Mouse (Mus musculus) heart, adult 2 months (tissue): ENCODE measurements around the gene Dmrt3. TPM values are rescaled to one million over a fixed set of nuclear protein-coding genes. Genes with fewer than 3 reads are reported as not detected.

Source experiments
- DNase-seq, 2 experiments: peaks; one replicate each; pipeline ENCODE4 v3.0.0; 2021
- H3K27ac ChIP-seq: fragments of 200-600 bp; 2 replicates; pipeline ENCODE4 v1.8.1; 2022
- H3K27me3 ChIP-seq: fragments of 200-500 bp; 2 replicates; pipeline ENCODE4 v1.6.1; 2012; ENCODE audit warnings: mild to moderate bottlenecking, low read length, inconsistent platforms, mixed read lengths; ENCODE audit not compliant: control insufficient read depth, insufficient read depth
- H3K36me3 ChIP-seq: fragments of 200-500 bp; 2 replicates; pipeline ENCODE4 v1.6.1; 2012; ENCODE audit warnings: low read length, inconsistent platforms; ENCODE audit not compliant: control insufficient read depth, insufficient read depth
- H3K4me1 ChIP-seq: fragments of 200-500 bp; 2 replicates; pipeline ENCODE4 v1.6.1; 2011; ENCODE audit warnings: low read length; ENCODE audit not compliant: control insufficient read depth, insufficient read depth
- H3K4me3 ChIP-seq: fragments of 200-600 bp; 2 replicates; pipeline ENCODE4 v1.8.1; 2022
- H3K79me2 ChIP-seq: fragments of 200-500 bp; replicated peaks from 2 replicates; pipeline ENCODE4 v1.6.1; 2012; ENCODE audit warnings: mild to moderate bottlenecking, inconsistent platforms, low read length, moderate library complexity, mixed read lengths; ENCODE audit not compliant: control insufficient read depth, insufficient read depth
- H3K9ac ChIP-seq: fragments of 200-500 bp; 2 replicates; pipeline ENCODE4 v1.6.1; 2012; ENCODE audit warnings: low read depth, mild to moderate bottlenecking, control low read depth, inconsistent platforms, low read length, mixed read lengths
- CTCF ChIP-seq: fragments of 200-600 bp; IDR thresholded peaks from 2 replicates; pipeline ENCODE4 v1.8.1; 2022; ENCODE audit warnings: antibody characterized with exemption, mild to moderate bottlenecking, moderate library complexity
- EP300 ChIP-seq: fragments of 200-500 bp; IDR thresholded peaks from 2 replicates; pipeline ENCODE4 v1.6.1; 2011; ENCODE audit warnings: low read depth, low read length, control low read depth; ENCODE audit not compliant: insufficient read depth
- POLR2A ChIP-seq: fragments of 200-500 bp; IDR thresholded peaks from 2 replicates; pipeline ENCODE4 v1.6.1; 2011; ENCODE audit warnings: mild to moderate bottlenecking, low read depth, low read length, control low read depth; ENCODE audit not compliant: insufficient read depth
- WGBS: fragments of 180-500 bp; shearing (Covaris S2); methylation state at CpG from one replicate; pipeline ENCODE4 v1.1.7; 2018; 5-methylcytosine and 5-hydroxymethylcytosine counted together
- intact Hi-C: fragments of 180-260 bp; cut with DNase I; formaldehyde crosslinking; loops from one replicate; pipeline ENCODE4 v1.15.1; 2025
- polyA plus RNA-seq: library from polyadenylated mRNA; depleted of rRNA; stranded (reverse); fragments of >200 nt; gene quantifications from 2 replicates; pipeline ENCODE4 v1.2.3, GENCODE M21; 2012
- total RNA-seq, 2 experiments: library from RNA; stranded (reverse); gene quantifications; 2 replicates each; pipeline ENCODE4 v1.2.3; 2021

The Dmrt3 gene
- total and polyA plus RNA-seq, 3 experiments = 0.37 TPM; not detected in 2

- intact Hi-C loops = no loop called here
- 68% methylated on average over 5 of the region's 5 CpGs for WGBS
- TF ChIP-seq EP300 (no peak), POLR2A (no peak), CTCF (no peak)
- H3K27me3 ChIP-seq = 0 out of 2 replicates have a peak, but pooled peaks cover 2% of the 10 kb centered on the region
- H3K4me3 ChIP-seq = no peak overlapping the region
- no peaks in the 10 kb centered on the region for H3K4me1 ChIP-seq
- no peak overlapping the region for H3K9ac ChIP-seq
- H3K36me3 ChIP-seq = no peaks in the 10 kb centered on the region
- no peak for DNase-seq
- H3K79me2 ChIP-seq = no peaks in the 10 kb centered on the region
- no peak overlapping the region for H3K27ac ChIP-seq
Observed at GRCm38 (mm10) chr19:25652560-25652959, 42.5 kb downstream of the Dmrt3 start.

DNA sequence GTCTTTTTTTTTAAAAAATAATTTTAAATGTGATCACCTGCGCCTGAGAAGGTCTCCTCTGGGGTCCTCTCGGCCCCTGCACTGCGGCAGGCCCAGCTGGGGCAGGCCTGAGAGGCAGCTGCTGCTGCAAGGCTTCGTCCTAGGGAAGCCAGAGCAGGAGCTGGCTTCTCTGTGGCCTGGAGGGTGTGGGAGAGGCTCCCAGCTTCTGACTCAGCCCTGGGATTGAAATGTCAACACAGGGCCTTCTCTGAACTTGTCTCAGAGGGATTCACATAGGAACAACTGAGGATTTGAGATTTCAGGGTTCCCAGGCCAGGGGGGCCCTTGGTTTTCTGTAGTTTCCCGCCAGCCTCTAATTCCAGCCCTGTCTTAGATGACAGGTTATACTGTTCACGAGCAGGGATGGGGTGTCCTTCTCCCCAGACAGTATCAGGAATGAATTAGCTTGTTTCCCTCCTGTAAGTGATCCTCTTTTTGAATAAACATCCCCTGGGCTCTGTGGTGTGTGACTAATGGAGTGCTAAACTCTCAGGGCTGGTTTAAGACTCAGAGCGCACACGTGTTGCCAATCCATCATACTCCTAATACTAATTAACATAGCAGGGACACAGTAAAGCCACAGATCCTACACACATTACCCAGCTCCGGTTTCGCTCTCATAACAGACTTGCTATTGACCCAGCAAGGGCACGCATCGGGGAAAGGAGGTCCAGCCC, 44.1 kb downstream of the Dmrt3 start:
- no peak for TF ChIP-seq POLR2A
- no peak for TF ChIP-seq CTCF
- TF ChIP-seq EP300 = no peak
- Histone ChIP-seq H3K9ac (no peak overlapping the region), H3K4me1 (no peaks in the 10 kb centered on the region), H3K27me3 (0 out of 2 replicates have a peak, but pooled peaks cover 2% of the 10 kb centered on the region), H3K27ac (no peak overlapping the region), H3K36me3 (no peaks in the 10 kb centered on the region), H3K79me2 (no peaks in the 10 kb centered on the region), H3K4me3 (no peak overlapping the region)
- DNase-seq = no peak
- intact Hi-C loops = no loop called here
- WGBS = 71% methylated on average over 12 of the region's 12 CpGs

- 7% methylated on average over 31 of the region's 31 CpGs for WGBS
Observed at GRCm38 (mm10) chr19:25665486-25666339, 55.6 kb downstream of the Dmrt3 start.

GRCm38 (mm10) chr19:25667836-25668235, 57.7 kb downstream of the Dmrt3 start:
- TF ChIP-seq POLR2A (no peak), CTCF (no peak), EP300 (no peak)
- no peaks in the 10 kb centered on the region for H3K79me2 ChIP-seq
- no peaks in the 10 kb centered on the region; the same call in 1 of the 2 replicates for H3K4me1 ChIP-seq
- no peak overlapping the region for H3K9ac ChIP-seq
- intact Hi-C loops = no loop called here
- no peak overlapping the region for H3K27ac ChIP-seq
- no peaks in the 10 kb centered on the region for H3K36me3 ChIP-seq
- no peak for DNase-seq
- H3K27me3 ChIP-seq = peaks cover 23% of the 10 kb centered on the region
- no peak overlapping the region for H3K4me3 ChIP-seq
- WGBS = 18% methylated on average over 4 of the region's 4 CpGs

More at GRCm38 (mm10) chr19:25665486-25666339, 55.6 kb downstream of the Dmrt3 start:
- Histone ChIP-seq H3K79me2 (no peaks in the 10 kb centered on the region), H3K4me3 (no peak overlapping the region), H3K27ac (no peak overlapping the region), H3K36me3 (no peaks in the 10 kb centered on the region), H3K27me3 (peaks cover 15% of the 10 kb centered on the region), H3K4me1 (no peaks in the 10 kb centered on the region), H3K9ac (no peak overlapping the region)
- no peak for TF ChIP-seq EP300
- 0 out of 2 replicates have a peak, but pooled peaks have one; percentile 8 for TF ChIP-seq CTCF
- no peak for TF ChIP-seq POLR2A
- intact Hi-C loops = no loop called here
- DNase-seq = no peak

- TF ChIP-seq CTCF (no peak), POLR2A (no peak), EP300 (no peak)
- 9% methylated on average over 3 of the region's 3 CpGs for WGBS
- Histone ChIP-seq H3K27ac (no peak overlapping the region), H3K36me3 (no peaks in the 10 kb centered on the region), H3K27me3 (peaks cover 38% of the 10 kb centered on the region), H3K4me3 (no peak overlapping the region), H3K9ac (no peak overlapping the region), H3K79me2 (no peaks in the 10 kb centered on the region), H3K4me1 (no peaks in the 10 kb centered on the region; the same call in 1 of the 2 replicates)
- DNase-seq = no peak
- intact Hi-C loops = loop anchor here (5.0 kb wide), 1 partner anchor 62 kb away; no protein-coding TSS in a partner anchor
Observed at GRCm38 (mm10) chr19:25669593-25670248, 59.6 kb downstream of the Dmrt3 start.
